16 mouse cellular contexts compared by ENCODE assay signal in the genomic region with DNA sequence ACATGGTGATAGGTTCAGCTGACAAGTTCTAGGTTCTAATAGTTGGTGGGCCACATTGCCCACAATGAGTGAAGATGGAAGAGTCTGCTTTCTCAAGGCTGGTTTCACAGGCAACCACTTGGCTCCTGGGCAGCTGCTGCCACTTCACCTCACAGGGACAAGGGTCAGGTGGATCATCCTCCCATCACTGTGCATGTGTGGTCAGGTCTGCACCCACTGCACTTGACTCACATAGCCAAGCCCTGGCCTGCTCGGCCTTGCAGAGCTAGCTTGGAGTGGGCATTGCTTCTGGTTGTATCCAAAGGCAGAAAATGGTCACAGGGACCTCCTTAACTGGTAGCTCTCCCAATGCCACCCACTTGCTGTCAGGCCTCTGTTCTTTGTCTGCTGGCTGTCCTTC.
"Had no signal": no experiment of that assay in that cellular context is flagged by ENCODE, and none has a peak within 500 bp of the region (broad histone marks: within the 10 kb centered on the region; RNA-seq: fewer than 3 reads in every experiment).

No protein-coding gene starts in this region.

- DNase-seq: retina, postnatal 1 day; right cerebral cortex, adult 18-20 months; right cerebral cortex, postnatal 14 days; right cerebral cortex, postnatal 25 days; right cerebral cortex, postnatal 4 days; spleen, adult 18-20 months; thymus, adult 18-20 months; thymus, adult 2 months; thymus, postnatal 14 days; thymus, postnatal 25 days; thymus, postnatal 36 days; thymus, postnatal 4 days had no signal

- H3K4me3 ChIP-seq: neural tube, embryonic 13.5 days; neural tube, embryonic 15.5 days; stomach, embryonic 15.5 days had no signal

- H3K4me1 ChIP-seq: neural tube, embryonic 13.5 days; neural tube, embryonic 15.5 days; stomach, embryonic 15.5 days had no signal

- H3K4me2 ChIP-seq: neural tube, embryonic 13.5 days; neural tube, embryonic 15.5 days; stomach, embryonic 15.5 days had no signal

- H3K9me3 ChIP-seq: neural tube, embryonic 13.5 days; neural tube, embryonic 15.5 days; stomach, embryonic 15.5 days had no signal

- H3K27ac ChIP-seq: neural tube, embryonic 13.5 days; neural tube, embryonic 15.5 days; stomach, embryonic 15.5 days; stomach, postnatal 0 days had no signal

- H3K9ac ChIP-seq: neural tube, embryonic 13.5 days; neural tube, embryonic 15.5 days; stomach, embryonic 15.5 days had no signal

- H3K27me3 ChIP-seq: neural tube, embryonic 13.5 days; neural tube, embryonic 15.5 days; stomach, embryonic 15.5 days had no signal
